Mouse (Mus musculus) cerebellum, adult 11 months (tissue): ENCODE measurements at regions not wholly inside any gene's neighbourhood (a gene's known extent, or its start where the extent isn't known, plus 50 kb on each side); places are given as distances from the start of the nearest gene placed in this dataset.

Experiments used
- DNase-seq: peaks from one replicate; pipeline ENCODE4 v3.0.0; 2022

- DNase-seq, result no peak
Measured at GRCm38 (mm10) chr11:19835221-19835745, 88.9 kb upstream of the Spred2 start.

GRCm38 (mm10) chr11:19838932-19839331 is 85.2 kb upstream of the Spred2 start:
- no peak for DNase-seq

- no peak for DNase-seq
Measured at GRCm38 (mm10) chr11:19843084-19843483, 81.1 kb upstream of the Spred2 start.

DNA sequence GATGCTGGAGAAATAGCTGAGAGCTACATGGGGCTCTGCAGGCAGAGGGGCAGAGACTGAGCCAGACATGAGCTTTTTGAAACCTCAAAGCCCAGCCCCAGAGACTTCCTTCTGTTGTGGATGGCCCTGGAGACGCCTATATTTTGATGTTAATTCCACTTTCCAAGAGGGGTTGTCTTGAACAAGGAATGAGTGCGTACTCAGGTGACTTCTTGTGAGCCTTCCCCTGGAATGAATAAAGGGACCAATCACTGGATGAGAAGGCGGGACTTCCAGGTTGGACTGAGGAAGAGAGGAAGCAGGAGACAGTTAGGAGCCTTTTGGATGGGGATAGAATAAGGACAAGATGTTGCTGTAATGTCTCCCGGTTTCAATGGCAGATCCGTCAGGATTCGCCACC is 76.3 kb upstream of the Spred2 start:
- DNase-seq, result no peak

- no peak for DNase-seq
Measured at GRCm38 (mm10) chr11:19848412-19848811, 75.8 kb upstream of the Spred2 start.

DNA sequence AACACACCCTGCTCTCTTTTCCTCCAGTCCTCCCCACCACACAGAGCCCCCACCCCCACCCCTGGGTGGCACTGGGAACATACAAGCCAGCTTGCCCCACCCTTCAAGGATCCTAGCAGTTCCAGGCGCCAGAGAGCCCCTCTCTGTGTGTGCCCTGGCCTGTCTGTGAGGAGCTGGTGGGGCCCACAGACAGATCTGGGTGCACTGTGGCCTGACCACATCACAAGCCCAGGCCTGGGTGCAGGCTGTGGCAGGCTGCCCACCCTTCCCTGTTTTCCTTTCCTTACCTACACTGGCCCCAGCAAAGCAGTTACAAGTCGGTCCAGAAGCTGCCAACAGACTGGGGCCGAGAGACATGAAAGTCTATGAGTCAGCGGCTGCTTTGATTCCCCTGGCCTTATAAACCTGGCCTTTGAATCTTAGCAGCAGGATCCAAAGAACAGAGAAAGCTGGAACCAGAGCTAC is 74.8 kb upstream of the Spred2 start:
- no peak for DNase-seq

- DNase-seq, result no peak
Measured at GRCm38 (mm10) chr11:19849844-19850420, 74.2 kb upstream of the Spred2 start.

- DNase-seq, result no peak
Measured at GRCm38 (mm10) chr11:19851022-19851615, 73.1 kb upstream of the Spred2 start.

DNA sequence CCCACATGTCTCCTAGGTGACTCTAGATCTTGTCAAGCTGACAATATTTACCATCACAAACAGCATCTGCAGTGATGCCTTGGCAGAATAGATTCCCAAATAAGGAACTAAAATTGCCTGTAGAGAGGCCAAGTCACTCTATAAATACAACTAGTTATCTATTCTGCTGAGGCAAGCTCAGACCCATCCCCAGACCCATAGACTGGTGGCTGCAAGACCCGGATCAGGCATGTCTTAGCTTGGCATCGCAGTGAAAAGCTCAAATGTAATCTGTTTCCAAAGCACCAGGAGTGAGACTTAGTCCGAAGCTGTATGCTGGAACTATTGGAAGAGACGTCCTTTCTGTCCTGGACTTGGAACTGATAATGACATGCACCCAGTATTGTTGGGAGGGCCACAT is 62.6 kb upstream of the Spred2 start:
- no peak for DNase-seq

DNA sequence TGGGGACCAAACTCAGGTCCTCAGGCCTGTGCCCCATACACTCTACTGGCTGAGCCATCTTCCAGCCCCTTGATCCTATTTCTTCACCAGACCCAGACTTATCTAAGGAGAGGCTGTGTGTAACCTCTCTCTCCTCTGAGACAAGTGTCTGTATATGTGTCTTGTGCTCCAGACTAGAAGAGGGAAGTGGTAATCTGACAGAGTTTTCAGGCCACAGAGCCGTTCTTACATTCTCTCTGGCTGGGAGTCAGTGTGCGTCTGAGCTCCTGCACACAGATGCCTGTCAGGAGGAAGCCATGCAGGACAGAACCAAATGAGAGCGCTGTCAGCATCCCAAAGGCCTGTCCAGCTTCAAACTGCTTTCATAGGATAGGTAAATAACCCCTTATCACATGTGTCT is 60.8 kb upstream of the Spred2 start:
- DNase-seq, result no peak

- DNase-seq, result no peak
Measured at GRCm38 (mm10) chr11:19866262-19866661, 57.9 kb upstream of the Spred2 start.

GRCm38 (mm10) chr11:19869671-19870070 is 54.5 kb upstream of the Spred2 start:
- no peak for DNase-seq

- no peak for DNase-seq
Measured at GRCm38 (mm10) chr11:19870136-19870535, 54.0 kb upstream of the Spred2 start.

DNA sequence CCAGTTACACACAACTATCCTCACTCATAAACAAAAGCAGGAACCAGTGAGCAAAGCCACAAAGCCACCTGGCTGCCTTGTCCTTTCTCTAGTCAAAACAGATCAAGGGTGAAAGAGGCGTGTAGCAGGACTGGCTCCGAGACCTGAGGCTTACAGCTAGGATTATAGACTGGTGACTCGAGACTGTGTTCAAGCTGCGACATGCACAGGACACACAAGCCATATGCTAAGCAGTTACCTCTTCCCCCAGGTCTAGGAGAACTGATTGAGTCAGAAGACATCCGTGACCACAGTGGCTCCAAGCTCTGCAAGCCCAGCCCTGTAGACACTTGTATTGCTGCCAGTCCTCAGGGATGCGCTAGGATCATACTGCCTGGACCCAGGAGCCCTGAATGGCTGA is 50.4 kb upstream of the Spred2 start:
- DNase-seq, result no peak
